Mouse (Mus musculus) cerebellum, adult 2 months (tissue): ENCODE measurements around the gene Cfi. TPM values are rescaled to one million over a fixed set of nuclear protein-coding genes. Genes with fewer than 3 reads are reported as not detected.

ENCODE experiments used
- DNase-seq, 2 experiments: peaks; one replicate each; pipeline ENCODE4 v3.0.0; 2021
- H3K27ac ChIP-seq: fragments of 200-500 bp; 2 replicates; pipeline ENCODE4 v1.5.1; 2012; ENCODE audit warnings: low read length, control low read depth, inconsistent platforms; ENCODE audit not compliant: insufficient read depth
- H3K27me3 ChIP-seq: fragments of 200-500 bp; 2 replicates; pipeline ENCODE4 v1.6.1; 2012; ENCODE audit warnings: inconsistent platforms, mild to moderate bottlenecking, low read length, moderate library complexity; ENCODE audit not compliant: control insufficient read depth, insufficient read depth
- H3K4me1 ChIP-seq: fragments of 200-500 bp; 2 replicates; pipeline ENCODE4 v1.6.1; 2011; ENCODE audit warnings: low read length; ENCODE audit not compliant: control insufficient read depth, insufficient read depth
- H3K4me3 ChIP-seq: fragments of 200-500 bp; replicated peaks from 2 replicates; pipeline ENCODE3; 2011; ENCODE audit warnings: mild to moderate bottlenecking, low read depth, low read length, control low read depth; ENCODE audit not compliant: insufficient read depth
- CTCF ChIP-seq: fragments of 200-500 bp; IDR thresholded peaks from 2 replicates; pipeline ENCODE4 v1.5.1; 2011; ENCODE audit warnings: low read depth, mild to moderate bottlenecking, control low read depth, low read length, moderate library complexity, borderline replicate concordance; ENCODE audit not compliant: insufficient read depth
- POLR2A ChIP-seq: fragments of 200-500 bp; IDR thresholded peaks from 2 replicates; pipeline ENCODE4 v1.6.1; 2011; ENCODE audit warnings: low read length, control low read depth, borderline replicate concordance; ENCODE audit not compliant: insufficient read depth
- WGBS: fragments of 180-500 bp; shearing (Covaris S2); methylation state at CpG from one replicate; pipeline ENCODE4 v1.1.7; 2018; 5-methylcytosine and 5-hydroxymethylcytosine counted together
- polyA plus RNA-seq: library from polyadenylated mRNA; depleted of rRNA; stranded (reverse); fragments of >200 nt; gene quantifications from 2 replicates; pipeline ENCODE4 v1.2.3, GENCODE M21; 2012; rRNA removed

Gene Cfi
- polyA plus RNA-seq, 1 experiment, result 0.15 TPM

- H3K4me1 ChIP-seq, result no peaks in the 10 kb centered on the region
- WGBS, result 95% methylated on average over 14 of the region's 14 CpGs
Measured at GRCm38 (mm10) chr3:129912025-129912424, 76.3 kb downstream of the Cfi start.

GRCm38 (mm10) chr3:129913241-129913640 is 77.6 kb downstream of the Cfi start:
- Histone ChIP-seq H3K27me3 (no peaks in the 10 kb centered on the region), H3K4me3 (no peak overlapping the region), H3K27ac (no peak overlapping the region), H3K4me1 (no peaks in the 10 kb centered on the region)
- 93% methylated on average over 13 of the region's 13 CpGs for WGBS
- no peak for DNase-seq
- TF ChIP-seq POLR2A (no peak), CTCF (no peak)

More at GRCm38 (mm10) chr3:129912025-129912424, 76.3 kb downstream of the Cfi start:
- no peak overlapping the region for H3K4me3 ChIP-seq
- TF ChIP-seq POLR2A (no peak), CTCF (no peak)
- H3K27me3 ChIP-seq, result no peaks in the 10 kb centered on the region
- DNase-seq, result no peak
- no peak overlapping the region for H3K27ac ChIP-seq

GRCm38 (mm10) chr3:129917424-129917823 is 81.7 kb downstream of the Cfi start:
- H3K4me1 ChIP-seq, result no peaks in the 10 kb centered on the region
- no peak overlapping the region for H3K27ac ChIP-seq
- DNase-seq, result no peak
- 80% methylated on average over 3 of the region's 3 CpGs for WGBS
- no peak overlapping the region for H3K4me3 ChIP-seq
- H3K27me3 ChIP-seq, result no peaks in the 10 kb centered on the region
- TF ChIP-seq CTCF (no peak), POLR2A (no peak)

GRCm38 (mm10) chr3:129918434-129918833 is 82.8 kb downstream of the Cfi start:
- DNase-seq, result peak; percentile 41 to 49
- H3K27ac ChIP-seq, result no peak overlapping the region
- H3K4me1 ChIP-seq, result no peaks in the 10 kb centered on the region
- WGBS, result 15% methylated on average over 13 of the region's 13 CpGs
- H3K4me3 ChIP-seq, result no peak overlapping the region
- H3K27me3 ChIP-seq, result no peaks in the 10 kb centered on the region
- TF ChIP-seq CTCF (peak; percentile 57), POLR2A (no peak)

- no peak for DNase-seq
- no peak for TF ChIP-seq CTCF
- Histone ChIP-seq H3K4me1 (no peaks in the 10 kb centered on the region), H3K4me3 (no peak overlapping the region), H3K27me3 (no peaks in the 10 kb centered on the region), H3K27ac (no peak overlapping the region)
- WGBS, result 90% methylated on average over 7 of the region's 7 CpGs
Measured at GRCm38 (mm10) chr3:129923581-129923980, 87.9 kb downstream of the Cfi start.

Other genes with a start within 250 kb of the Cfi start
- 3.2 and 3.6 TPM in 2 replicates for gene Egf, start 80.6 kb upstream of the Cfi start, polyA plus RNA-seq
- gene Lrit3, start 31.9 kb upstream of the Cfi start, polyA plus RNA-seq, result 0.29 and 0.46 TPM in 2 replicates
- gene Rrh, start 13.3 kb upstream of the Cfi start, polyA plus RNA-seq, result 0.77 and 0.79 TPM in 2 replicates
- gene Gar1, start 4.5 kb upstream of the Cfi start, polyA plus RNA-seq, result 33.8 and 38.3 TPM in 2 replicates
- gene Pla2g12a, start 42.7 kb downstream of the Cfi start, polyA plus RNA-seq, result 30.8 and 32.3 TPM in 2 replicates
- 6.7 and 8.0 TPM in 2 replicates for gene Casp6, start 65.5 kb downstream of the Cfi start, polyA plus RNA-seq
- gene Mcub, start 134.3 kb downstream of the Cfi start, polyA plus RNA-seq, result 1.7 and 2.7 TPM in 2 replicates
- gene Sec24b, start 225.7 kb downstream of the Cfi start, polyA plus RNA-seq, result 65.8 and 69.6 TPM in 2 replicates